Mouse (Mus musculus) heart, embryonic 11.5 days (tissue): ENCODE measurements around the gene Sp1. TPM values are rescaled to one million over a fixed set of nuclear protein-coding genes. Genes with fewer than 3 reads are reported as not detected.

Experiments used
- ATAC-seq: fragments of 200-750 bp; cut with Nextera tagmentation; replicated peaks from 2 replicates; pipeline ENCODE4 v1.8.0; 2017; ENCODE audit warnings: moderate library complexity; ENCODE audit not compliant: insufficient number of reproducible peaks, low FRiP score, low TSS enrichment
- H3K27ac ChIP-seq: fragments of 300-500 bp; sonication (generic); 2 replicates; pipeline ENCODE4 v1.5.1; 2014; ENCODE audit warnings: mild to moderate bottlenecking, low read depth, low read length
- H3K27me3 ChIP-seq: fragments of 300-500 bp; sonication (generic); 2 replicates; pipeline ENCODE4 v1.6.1; 2014; ENCODE audit warnings: mild to moderate bottlenecking, low read length, mixed read lengths; ENCODE audit not compliant: control insufficient read depth, insufficient read depth
- H3K36me3 ChIP-seq: fragments of 300-500 bp; sonication (generic); 2 replicates; pipeline ENCODE4 v1.6.1; 2014; ENCODE audit warnings: mild to moderate bottlenecking, low read length, moderate library complexity, mixed read lengths; ENCODE audit not compliant: control insufficient read depth, insufficient read depth
- H3K4me1 ChIP-seq: fragments of 300-500 bp; sonication (generic); 2 replicates; pipeline ENCODE4 v1.6.1; 2014; ENCODE audit warnings: low read length; ENCODE audit not compliant: control insufficient read depth, insufficient read depth
- H3K4me2 ChIP-seq: fragments of 300-500 bp; sonication (generic); 2 replicates; pipeline ENCODE4 v1.6.1; 2014; ENCODE audit warnings: mild to moderate bottlenecking, moderate library complexity
- H3K4me3 ChIP-seq: fragments of 300-500 bp; sonication (generic); 2 replicates; pipeline ENCODE4 v1.5.1; 2014; ENCODE audit warnings: low read depth, low read length
- H3K9ac ChIP-seq: fragments of 300-500 bp; sonication (generic); 2 replicates; pipeline ENCODE4 v1.6.1; 2014; ENCODE audit warnings: mild to moderate bottlenecking, low read depth, low read length, moderate library complexity
- H3K9me3 ChIP-seq: fragments of 300-500 bp; sonication (generic); replicated peaks from 2 replicates; pipeline ENCODE4 v1.6.1; 2016; ENCODE audit warnings: low read length; ENCODE audit not compliant: control insufficient read depth
- WGBS: fragments of 180-500 bp; shearing (Covaris S2); extraction: QIAGEN DNeasy Blood & Tissue Kit; methylation state at CpG from one replicate; pipeline ENCODE4 v1.1.7; 2014; ENCODE audit not compliant: insufficient replicate concordance; 5-methylcytosine and 5-hydroxymethylcytosine counted together
- polyA plus RNA-seq: library from polyadenylated mRNA; unstranded; fragments of >200 nt; fragmentation: Nextera tagmentation; extraction: Ambion mirVana; gene quantifications from 2 replicates; pipeline ENCODE4 v1.2.1, GENCODE M21; 2014

Sp1 gene
- polyA plus RNA-seq, 1 experiment from 2014 or later, result 7.5 TPM

DNA sequence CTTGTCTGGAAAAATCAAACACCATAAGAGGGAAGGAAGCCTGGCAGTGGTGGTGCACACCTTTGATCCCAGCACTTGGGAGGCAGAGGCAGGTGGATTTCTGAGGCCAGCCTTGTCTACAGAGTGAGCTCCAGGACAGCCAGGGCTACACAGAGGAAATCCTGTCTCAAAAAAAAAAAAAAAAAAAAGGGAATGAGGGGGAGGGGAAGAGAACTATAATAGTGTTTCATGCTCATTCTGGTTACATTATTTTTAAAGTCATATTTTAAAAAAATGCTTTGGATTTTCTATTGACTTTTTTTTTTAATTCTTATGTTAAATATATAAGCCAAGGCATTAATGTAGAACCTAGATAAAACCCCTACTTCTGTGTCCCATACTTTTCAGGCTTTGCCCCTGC, 7.7 kb downstream of the Sp1 start:
- Histone ChIP-seq H3K27ac (no peak overlapping the region), H3K27me3 (no peaks in the 10 kb centered on the region), H3K4me1 (peaks cover 8% of the 10 kb centered on the region; the same call in 1 of the 2 replicates), H3K4me2 (no peak overlapping the region), H3K36me3 (peaks cover 28% of the 10 kb centered on the region), H3K9ac (no peak overlapping the region), H3K9me3 (no peaks in the 10 kb centered on the region), H3K4me3 (no peak overlapping the region)
- ATAC-seq, result no peak

DNA sequence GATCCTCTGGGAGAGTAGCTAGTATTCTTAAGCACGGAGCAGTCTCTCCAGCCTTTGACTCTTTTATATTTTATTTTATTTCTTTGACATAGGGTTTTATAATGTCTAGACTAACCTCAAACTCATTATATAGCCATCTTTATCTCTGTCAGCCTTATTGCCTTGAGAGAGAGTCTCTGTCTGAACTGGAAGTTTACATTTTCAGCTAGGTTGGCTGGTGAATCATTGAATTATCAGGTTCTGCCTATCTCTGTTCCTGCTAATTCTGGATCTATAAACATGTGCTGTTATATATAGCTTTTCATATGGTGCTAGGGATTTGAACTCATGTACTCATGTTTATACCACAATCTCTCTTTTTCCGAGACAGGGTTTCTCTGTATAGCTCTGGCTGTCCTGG, 11.6 kb downstream of the Sp1 start:
- no peak overlapping the region for H3K27ac ChIP-seq
- peaks cover 10% of the 10 kb centered on the region; the same call in 1 of the 2 replicates for H3K36me3 ChIP-seq
- no peak for ATAC-seq
- H3K27me3 ChIP-seq, result no peaks in the 10 kb centered on the region
- no peaks in the 10 kb centered on the region; the same call in 1 of the 2 replicates for H3K4me1 ChIP-seq
- H3K9me3 ChIP-seq, result no peaks in the 10 kb centered on the region
- H3K4me3 ChIP-seq, result no peak overlapping the region
- no peak overlapping the region for H3K4me2 ChIP-seq
- H3K9ac ChIP-seq, result no peak overlapping the region
- WGBS, result 92% methylated on average over 2 of the region's 2 CpGs

DNA sequence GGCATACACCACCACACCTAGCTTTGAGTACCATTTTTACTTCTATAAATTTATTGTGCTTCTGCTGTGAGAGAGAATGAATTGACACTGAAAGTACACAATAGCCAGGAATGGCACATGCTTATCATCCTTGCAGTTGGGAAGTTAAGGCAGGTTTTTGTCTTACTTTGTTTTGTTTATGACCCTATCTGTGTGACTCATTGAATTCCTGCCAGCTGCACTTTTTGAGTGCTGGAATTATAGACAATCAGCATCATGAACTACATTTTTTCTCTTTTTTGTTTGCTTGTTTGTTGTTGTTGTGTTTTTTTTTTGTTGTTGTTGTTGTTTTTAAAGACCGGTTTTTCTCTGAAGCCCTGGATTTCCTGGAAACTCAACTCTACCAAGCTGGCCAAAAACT, 15.0 kb downstream of the Sp1 start:
- Histone ChIP-seq H3K9ac (no peak overlapping the region), H3K9me3 (no peaks in the 10 kb centered on the region), H3K36me3 (peaks cover 5% of the 10 kb centered on the region; the same call in 1 of the 2 replicates), H3K4me3 (no peak overlapping the region), H3K27ac (no peak overlapping the region), H3K27me3 (no peaks in the 10 kb centered on the region), H3K4me2 (no peak overlapping the region), H3K4me1 (no peaks in the 10 kb centered on the region; the same call in 1 of the 2 replicates)
- no peak for ATAC-seq
- WGBS, result 39% methylated on average over 1 of the region's 1 CpGs

DNA sequence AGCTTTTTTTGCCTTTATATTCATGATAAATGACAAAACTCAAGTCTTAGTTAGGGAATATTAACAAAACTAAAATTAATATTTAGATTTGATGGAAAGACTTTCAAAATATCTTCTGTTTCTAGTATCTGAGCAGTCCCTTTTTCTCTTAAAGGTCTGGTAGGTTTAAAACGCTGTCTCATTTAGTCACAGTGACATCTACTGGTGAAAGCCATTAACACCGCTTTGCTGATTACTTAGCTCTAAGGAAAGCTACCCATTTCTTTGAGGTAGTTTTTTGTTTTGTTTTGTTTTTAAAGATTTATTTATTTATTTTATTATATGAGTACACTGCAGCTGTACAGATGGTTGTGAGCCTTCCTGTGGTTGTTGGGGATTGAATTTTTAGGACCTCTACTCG, 15.5 kb downstream of the Sp1 start:
- no peaks in the 10 kb centered on the region for H3K9me3 ChIP-seq
- no peak for ATAC-seq
- no peak overlapping the region for H3K4me3 ChIP-seq
- no peak overlapping the region for H3K4me2 ChIP-seq
- H3K9ac ChIP-seq, result no peak overlapping the region
- 53% methylated on average over 3 of the region's 3 CpGs for WGBS
- H3K36me3 ChIP-seq, result peaks cover 10% of the 10 kb centered on the region; the same call in 1 of the 2 replicates
- H3K27me3 ChIP-seq, result no peaks in the 10 kb centered on the region
- H3K27ac ChIP-seq, result no peak overlapping the region
- no peaks in the 10 kb centered on the region; the same call in 1 of the 2 replicates for H3K4me1 ChIP-seq

DNA sequence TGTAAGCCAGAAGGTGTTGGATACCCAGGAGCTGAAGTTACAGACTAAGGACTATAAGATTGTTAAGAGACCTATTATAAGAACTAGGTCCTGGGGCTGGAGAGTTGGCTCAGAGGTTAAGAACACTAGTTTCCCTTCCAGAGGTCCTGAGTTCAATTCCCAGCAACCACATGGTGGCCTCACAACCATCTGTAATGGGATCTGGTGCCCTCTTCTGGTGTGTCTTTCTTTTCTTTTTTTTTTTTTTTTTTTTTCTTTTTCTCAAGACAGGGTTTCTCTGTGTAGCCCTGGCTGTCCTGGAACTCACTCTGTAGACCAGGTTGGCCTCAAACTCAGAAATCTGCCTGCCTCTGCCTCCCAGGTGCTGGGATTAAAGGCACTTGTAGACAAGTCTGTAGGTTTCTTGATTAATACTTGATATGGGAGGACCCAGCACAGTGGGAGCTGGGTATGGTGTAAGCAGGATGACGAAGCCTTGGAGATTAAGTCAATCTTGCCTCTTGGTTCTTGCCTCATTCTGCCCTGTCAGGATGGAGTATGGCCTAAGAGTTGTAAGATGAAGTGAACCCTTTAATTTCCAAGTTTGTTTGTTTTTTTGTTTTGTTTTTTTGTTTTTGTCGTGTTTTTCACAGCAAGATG, 17.8 kb downstream of the Sp1 start:
- Histone ChIP-seq H3K4me2 (no peak overlapping the region), H3K27me3 (no peaks in the 10 kb centered on the region), H3K9me3 (no peaks in the 10 kb centered on the region), H3K4me3 (no peak overlapping the region), H3K9ac (no peak overlapping the region), H3K4me1 (no peaks in the 10 kb centered on the region; the same call in 1 of the 2 replicates), H3K36me3 (peaks cover 16% of the 10 kb centered on the region; the same call in 1 of the 2 replicates), H3K27ac (no peak overlapping the region)
- 92% methylated on average over 2 of the region's 2 CpGs for WGBS
- no peak for ATAC-seq

DNA sequence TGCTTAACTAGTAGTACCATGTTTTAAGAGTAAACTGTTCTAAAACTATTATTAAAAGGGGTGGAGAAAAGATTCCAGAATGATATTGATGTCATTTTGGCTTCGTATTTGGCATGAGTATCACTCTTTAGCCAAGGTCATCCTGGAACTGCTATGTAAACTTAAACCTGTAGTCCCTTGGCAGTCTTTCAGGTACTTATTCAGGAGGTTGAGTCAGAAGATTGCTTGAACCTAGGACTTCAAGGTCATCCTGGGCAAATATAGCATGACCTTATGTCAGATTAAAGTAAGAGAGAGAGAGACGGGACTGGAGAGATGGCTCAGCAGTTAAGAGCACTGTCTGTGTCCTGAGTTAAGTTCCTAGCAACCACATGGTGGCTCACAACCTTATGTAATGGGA, 18.7 kb downstream of the Sp1 start:
- no peak for ATAC-seq
- peaks cover 15% of the 10 kb centered on the region for H3K36me3 ChIP-seq
- H3K4me1 ChIP-seq, result no peaks in the 10 kb centered on the region; the same call in 1 of the 2 replicates
- no peak overlapping the region for H3K4me3 ChIP-seq
- H3K27ac ChIP-seq, result no peak overlapping the region
- H3K9me3 ChIP-seq, result no peaks in the 10 kb centered on the region
- H3K4me2 ChIP-seq, result no peak overlapping the region
- 79% methylated on average over 2 of the region's 2 CpGs for WGBS
- H3K9ac ChIP-seq, result no peak overlapping the region
- no peaks in the 10 kb centered on the region for H3K27me3 ChIP-seq

DNA sequence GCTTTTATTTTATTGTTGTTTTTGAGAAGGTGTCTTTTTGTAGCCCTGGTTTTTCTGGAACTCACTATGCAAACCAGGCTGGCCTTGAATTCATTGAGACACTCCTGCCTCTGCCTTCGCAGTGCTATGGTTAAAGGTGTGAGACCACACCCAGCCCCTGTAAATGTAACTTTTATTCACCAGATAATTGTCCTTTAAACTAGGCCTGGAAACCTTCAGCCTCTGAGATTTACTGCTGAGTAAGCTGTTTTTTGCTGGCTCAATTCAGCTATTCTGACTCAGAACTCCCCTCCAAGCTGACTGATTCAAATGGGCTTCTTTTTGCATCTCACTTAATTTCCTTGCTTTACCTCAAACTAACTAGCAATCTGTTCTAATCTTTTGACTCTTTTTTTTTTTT, 21.0 kb downstream of the Sp1 start:
- WGBS, result 94% methylated on average over 1 of the region's 1 CpGs

DNA sequence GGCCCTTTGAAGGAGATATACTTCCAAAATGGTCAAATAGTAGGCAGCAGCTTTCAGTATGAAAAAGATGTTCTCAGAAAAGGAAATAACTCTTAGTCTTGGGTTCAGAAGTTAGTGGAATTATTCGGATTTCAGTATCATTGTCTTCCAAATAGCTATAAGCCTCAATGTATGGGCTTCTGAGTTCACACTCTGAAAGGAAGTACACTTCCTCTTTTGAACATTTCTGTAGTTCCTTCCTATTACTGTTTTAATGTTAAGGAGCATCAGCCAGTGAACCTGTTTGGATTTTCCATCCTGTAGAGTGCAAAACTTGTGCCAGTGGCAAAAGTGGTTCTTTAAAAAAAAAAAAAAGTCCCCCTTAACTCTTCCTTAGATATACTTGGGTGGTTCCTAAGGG, 26.1 kb downstream of the Sp1 start:
- Histone ChIP-seq H3K27ac (no peak overlapping the region), H3K4me3 (no peak overlapping the region), H3K9ac (no peak overlapping the region), H3K36me3 (peaks cover 17% of the 10 kb centered on the region), H3K4me1 (no peaks in the 10 kb centered on the region), H3K4me2 (no peak overlapping the region), H3K9me3 (no peaks in the 10 kb centered on the region), H3K27me3 (no peaks in the 10 kb centered on the region)
- ATAC-seq, result no peak
- 90% methylated on average over 1 of the region's 1 CpGs for WGBS

More for the DNA sequence above, 21.0 kb downstream of the Sp1 start:
- H3K4me2 ChIP-seq, result no peak overlapping the region
- no peaks in the 10 kb centered on the region for H3K9me3 ChIP-seq
- no peak for ATAC-seq
- no peak overlapping the region for H3K4me3 ChIP-seq
- no peak overlapping the region for H3K27ac ChIP-seq
- no peaks in the 10 kb centered on the region for H3K4me1 ChIP-seq
- H3K27me3 ChIP-seq, result no peaks in the 10 kb centered on the region
- peaks cover 27% of the 10 kb centered on the region for H3K36me3 ChIP-seq
- no peak overlapping the region for H3K9ac ChIP-seq

DNA sequence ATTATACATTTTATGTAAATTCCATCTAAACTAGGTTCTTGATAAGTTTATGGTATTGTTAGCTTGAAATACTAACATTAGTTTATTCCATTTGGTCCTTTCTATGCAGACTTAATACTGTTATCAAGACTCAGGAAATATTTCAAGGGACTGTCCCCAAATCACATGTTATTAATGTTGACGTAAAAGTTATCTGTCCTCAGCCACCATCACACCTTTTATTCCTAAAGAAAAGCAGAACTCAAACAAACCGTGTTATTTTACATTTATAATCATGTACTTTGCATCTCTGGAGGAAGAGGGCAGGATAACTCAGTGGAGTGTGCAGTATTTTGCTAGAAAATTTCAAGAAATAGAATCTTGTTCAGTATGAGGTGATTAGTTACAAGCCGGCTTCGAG, 27.2 kb downstream of the Sp1 start:
- no peak for ATAC-seq
- Histone ChIP-seq H3K27me3 (no peaks in the 10 kb centered on the region), H3K27ac (no peak overlapping the region), H3K9me3 (no peaks in the 10 kb centered on the region), H3K36me3 (peaks cover 17% of the 10 kb centered on the region), H3K9ac (no peak overlapping the region), H3K4me1 (no peaks in the 10 kb centered on the region), H3K4me2 (no peak overlapping the region), H3K4me3 (no peak overlapping the region)
- 89% methylated on average over 4 of the region's 4 CpGs for WGBS
